Mouse (Mus musculus) midbrain, embryonic 16.5 days (tissue): ENCODE results near the gene Sipa1l2. TPM values are rescaled to one million over a fixed set of nuclear protein-coding genes. Genes with fewer than 3 reads are reported as not detected.

Experiments
- ATAC-seq: fragments of 200-750 bp; cut with Nextera tagmentation; 2 replicates; pipeline ENCODE4 v1.8.0; 2017; ENCODE audit warnings: moderate TSS enrichment
- H3K27ac ChIP-seq: fragments of 300-500 bp; sonication (generic); 2 replicates; pipeline ENCODE4 v1.5.1; 2014; ENCODE audit warnings: mild to moderate bottlenecking, low read length, mixed read lengths
- H3K27me3 ChIP-seq: fragments of 300-500 bp; sonication (generic); 2 replicates; pipeline ENCODE4 v1.6.1; 2014; ENCODE audit warnings: low read depth, low read length, mixed read lengths; ENCODE audit not compliant: control insufficient read depth, insufficient read depth
- H3K36me3 ChIP-seq: fragments of 300-500 bp; sonication (generic); 2 replicates; pipeline ENCODE4 v1.6.1; 2014; ENCODE audit warnings: mild to moderate bottlenecking, low read length, moderate library complexity, mixed read lengths; ENCODE audit not compliant: control insufficient read depth, insufficient read depth
- H3K4me1 ChIP-seq: fragments of 300-500 bp; sonication (generic); 2 replicates; pipeline ENCODE4 v1.6.1; 2014; ENCODE audit warnings: mild to moderate bottlenecking, low read length, mixed read lengths; ENCODE audit not compliant: control insufficient read depth, insufficient read depth
- H3K4me2 ChIP-seq: fragments of 300-500 bp; sonication (generic); 2 replicates; pipeline ENCODE4 v1.6.1; 2014; ENCODE audit warnings: mild to moderate bottlenecking, low read length, mixed read lengths
- H3K4me3 ChIP-seq: fragments of 300-500 bp; sonication (generic); 2 replicates; pipeline ENCODE4 v1.5.1; 2014; ENCODE audit warnings: low read depth, mild to moderate bottlenecking, low read length, moderate library complexity, mixed read lengths
- H3K9ac ChIP-seq: fragments of 300-500 bp; sonication (generic); 2 replicates; pipeline ENCODE4 v1.6.1; 2014; ENCODE audit warnings: low read depth, low read length, mixed read lengths
- H3K9me3 ChIP-seq: fragments of 300-500 bp; sonication (generic); replicated peaks from 2 replicates; pipeline ENCODE4 v1.6.1; 2014; ENCODE audit warnings: mild to moderate bottlenecking, low read length, mixed read lengths; ENCODE audit not compliant: control insufficient read depth, poor library complexity, severe bottlenecking
- WGBS: fragments of 180-500 bp; shearing (Covaris S2); extraction: QIAGEN DNeasy Blood & Tissue Kit; methylation state at CpG from one replicate; pipeline ENCODE4 v1.1.7; 2014; 5-methylcytosine and 5-hydroxymethylcytosine counted together
- polyA plus RNA-seq: library from polyadenylated mRNA; unstranded; fragments of >200 nt; fragmentation: Nextera tagmentation; extraction: Ambion mirVana; gene quantifications from 2 replicates; pipeline ENCODE4 v1.2.1, GENCODE M21; 2015

Sipa1l2 gene
- polyA plus RNA-seq, 1 experiment from 2014 or later = 21.7 TPM

DNA sequence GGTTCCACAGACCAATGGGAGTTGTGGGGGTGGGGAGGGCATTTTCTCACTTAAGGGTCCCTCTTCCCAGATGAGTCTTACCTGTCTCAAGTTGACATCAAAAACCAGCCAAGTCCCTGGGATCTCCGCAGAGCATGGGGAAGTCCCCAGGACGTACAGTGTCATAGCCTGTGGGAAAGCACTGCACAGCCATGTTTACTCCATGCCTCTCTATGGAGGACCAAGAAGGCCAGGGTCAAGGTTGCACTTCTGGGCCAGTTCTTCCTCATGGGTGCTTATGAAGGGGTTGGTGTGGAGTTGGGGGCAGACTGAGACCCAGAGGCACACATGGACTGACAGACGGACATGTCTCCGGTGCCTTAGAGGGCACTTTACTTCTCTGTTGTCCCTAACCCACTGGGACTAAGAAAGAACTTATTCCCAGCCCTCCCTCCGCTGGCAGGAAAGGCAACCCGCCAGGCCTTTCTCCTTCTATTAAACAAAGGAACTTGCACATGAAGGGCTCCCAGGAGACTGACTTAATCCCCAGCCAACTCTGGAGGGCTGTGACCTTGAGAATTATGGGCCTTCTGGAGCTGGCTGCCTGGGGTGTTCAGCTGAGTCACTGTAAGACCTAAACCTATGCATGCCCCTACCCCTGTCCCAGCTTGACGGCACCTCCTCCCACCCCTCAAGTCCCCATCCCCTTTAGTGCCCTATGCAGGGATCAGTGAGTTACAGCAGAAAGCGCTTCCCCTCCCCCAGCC lies 199.9 kb downstream of the Sipa1l2 start:
- Histone ChIP-seq H3K4me3 (no peak overlapping the region), H3K27ac (no peak overlapping the region), H3K9me3 (no peaks in the 10 kb centered on the region), H3K27me3 (no peaks in the 10 kb centered on the region), H3K4me2 (no peak overlapping the region), H3K36me3 (no peaks in the 10 kb centered on the region), H3K9ac (no peak overlapping the region), H3K4me1 (peaks cover 9% of the 10 kb centered on the region)
- no peak for ATAC-seq
- WGBS = 22% methylated on average over 8 of the region's 8 CpGs

DNA sequence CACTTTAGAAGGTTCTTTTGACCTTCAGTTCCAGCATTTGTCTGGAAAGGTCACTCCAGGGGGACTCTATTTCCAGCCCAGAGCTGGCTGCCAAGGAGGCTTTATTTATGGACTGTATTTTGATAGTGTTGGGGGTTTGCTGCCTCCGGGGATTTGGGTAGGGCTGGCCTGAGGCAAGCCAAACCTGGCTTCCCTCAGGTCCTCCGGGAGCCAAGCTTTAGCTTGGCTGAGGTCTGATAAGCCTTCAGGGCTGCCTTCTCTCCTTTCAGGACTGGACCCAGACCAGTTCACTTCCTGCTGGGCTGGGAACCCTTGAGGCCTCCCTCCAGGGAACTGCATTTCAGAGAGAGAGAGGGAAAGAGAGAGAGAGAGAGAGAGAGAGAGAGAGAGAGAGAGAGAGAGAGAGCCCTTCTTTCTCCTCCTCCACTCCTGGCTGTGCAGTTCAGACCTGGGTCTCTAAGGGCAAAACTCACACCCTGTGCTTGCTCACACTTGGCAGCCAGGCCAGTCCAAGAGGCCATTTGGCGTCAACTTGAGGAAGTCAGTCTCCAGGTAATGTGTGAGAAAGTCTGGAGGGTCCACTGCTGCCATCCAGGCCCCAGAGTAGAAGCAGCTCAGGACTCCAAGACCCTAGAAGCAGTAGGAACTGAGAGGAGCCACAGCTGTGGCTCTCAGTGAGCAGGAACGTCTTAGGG lies 201.1 kb downstream of the Sipa1l2 start:
- Histone ChIP-seq H3K4me1 (peaks cover 9% of the 10 kb centered on the region), H3K9ac (no peak overlapping the region), H3K9me3 (no peaks in the 10 kb centered on the region), H3K4me2 (no peak overlapping the region), H3K27me3 (no peaks in the 10 kb centered on the region), H3K27ac (no peak overlapping the region), H3K36me3 (no peaks in the 10 kb centered on the region), H3K4me3 (no peak overlapping the region)
- WGBS = 72% methylated on average over 4 of the region's 4 CpGs
- ATAC-seq = no peak

Other genes with a start within 250 kb of the Sipa1l2 start
- gene Map10, start 100.0 kb upstream of the Sipa1l2 start, polyA plus RNA-seq = 6.5 and 8.6 TPM in 2 replicates
- 32.2 and 32.8 TPM in 2 replicates for gene Ntpcr, start 160.2 kb upstream of the Sipa1l2 start, polyA plus RNA-seq